Mouse (Mus musculus) ES-E14 (cell line): Measurements from ENCODE around the gene Zfyve27.

Experiments used
- HCFC1 ChIP-seq: IDR thresholded peaks from 2 replicates; pipeline ENCODE4 v1.6.1; 2012; ENCODE audit warnings: low read length, inconsistent platforms, borderline replicate concordance; ENCODE audit not compliant: insufficient read depth
- MAFK ChIP-seq: IDR thresholded peaks from 2 replicates; pipeline ENCODE4 v1.6.1; 2014; ENCODE audit warnings: mild to moderate bottlenecking, low read depth, low read length, inconsistent platforms; ENCODE audit not compliant: insufficient read depth
- ZC3H11A ChIP-seq: IDR thresholded peaks from 2 replicates; pipeline ENCODE4 v1.6.1; 2012; ENCODE audit warnings: low read depth, mild to moderate bottlenecking, inconsistent platforms, low read length, borderline replicate concordance
- ZNF384 ChIP-seq: IDR thresholded peaks from 2 replicates; pipeline ENCODE4 v1.6.1; 2012; ENCODE audit warnings: low read depth, low read length, inconsistent platforms

GRCm38 (mm10) chr19:42138517-42139285, 25.1 kb upstream of the Zfyve27 start:
- TF ChIP-seq HCFC1 (no peak), ZNF384 (no peak), ZC3H11A (no peak), MAFK (no peak)
